Mouse (Mus musculus) lung, postnatal 0 days (tissue): ENCODE measurements around the gene Wdfy2. TPM values are rescaled to one million over a fixed set of nuclear protein-coding genes. Genes with fewer than 3 reads are reported as not detected.
"Not testable (repeated sequence)": the region's sequence is repeated elsewhere in the genome, so short reads cannot be mapped to it uniquely, and the experiment has no call there.

Experiments used
- ATAC-seq: fragments of 200-750 bp; cut with Nextera tagmentation; 2 replicates; pipeline ENCODE4 v1.8.0; 2017; ENCODE audit warnings: moderate library complexity
- DNase-seq: peaks from one replicate; pipeline ENCODE4 v3.0.0-alpha.2; 2016; ENCODE audit warnings: low spot score
- H3K27ac ChIP-seq: fragments of 300-500 bp; sonication (generic); 2 replicates; pipeline ENCODE4 v1.5.1; 2014; ENCODE audit warnings: antibody characterized with exemption, mild to moderate bottlenecking, low read length, mixed read lengths
- H3K27me3 ChIP-seq: fragments of 300-500 bp; sonication (generic); replicated peaks from 2 replicates; pipeline ENCODE4 v1.6.1; 2014; ENCODE audit warnings: low read length, mixed read lengths; ENCODE audit not compliant: insufficient read depth
- H3K36me3 ChIP-seq: fragments of 300-500 bp; sonication (generic); 2 replicates; pipeline ENCODE4 v1.6.1; 2014; ENCODE audit warnings: low read length, mixed read lengths; ENCODE audit not compliant: insufficient read depth
- H3K4me1 ChIP-seq: fragments of 300-500 bp; sonication (generic); 2 replicates; pipeline ENCODE4 v1.6.1; 2014; ENCODE audit warnings: antibody characterized with exemption, low read depth, low read length, mixed read lengths; ENCODE audit not compliant: insufficient read depth
- H3K4me2 ChIP-seq: fragments of 300-500 bp; sonication (generic); replicated peaks from 2 replicates; pipeline ENCODE4 v1.6.1; 2014; ENCODE audit warnings: low read depth, mild to moderate bottlenecking, low read length, moderate library complexity, mixed read lengths
- H3K4me3 ChIP-seq: fragments of 300-500 bp; sonication (generic); 2 replicates; pipeline ENCODE4 v1.5.1; 2014; ENCODE audit warnings: low read depth, low read length
- H3K9ac ChIP-seq: fragments of 300-500 bp; sonication (generic); replicated peaks from 2 replicates; pipeline ENCODE4 v1.6.1; 2014; ENCODE audit warnings: low read depth, mild to moderate bottlenecking
- H3K9me3 ChIP-seq: fragments of 300-500 bp; sonication (generic); 2 replicates; pipeline ENCODE4 v1.6.1; 2016; ENCODE audit warnings: low read length, mixed read lengths
- CTCF ChIP-seq: IDR thresholded peaks from 2 replicates; pipeline ENCODE4 v1.5.1; 2016; ENCODE audit warnings: antibody characterized with exemption, mild to moderate bottlenecking
- EP300 ChIP-seq: IDR thresholded peaks from 2 replicates; pipeline ENCODE4 v1.6.1; 2016; ENCODE audit warnings: antibody characterized with exemption, mild to moderate bottlenecking, control low read depth
- WGBS: fragments of 180-500 bp; shearing (Covaris S2); extraction: QIAGEN DNeasy Blood & Tissue Kit; methylation state at CpG from one replicate; pipeline ENCODE4 v1.1.7; 2014; 5-methylcytosine and 5-hydroxymethylcytosine counted together
- polyA plus RNA-seq: library from polyadenylated mRNA; unstranded; fragments of >200 nt; fragmentation: Nextera tagmentation; extraction: Ambion mirVana; gene quantifications from 2 replicates; pipeline ENCODE4 v1.2.1, GENCODE M21; 2015

Wdfy2 gene
- polyA plus RNA-seq, 1 experiment from 2014 or later: 3.5 TPM

DNA sequence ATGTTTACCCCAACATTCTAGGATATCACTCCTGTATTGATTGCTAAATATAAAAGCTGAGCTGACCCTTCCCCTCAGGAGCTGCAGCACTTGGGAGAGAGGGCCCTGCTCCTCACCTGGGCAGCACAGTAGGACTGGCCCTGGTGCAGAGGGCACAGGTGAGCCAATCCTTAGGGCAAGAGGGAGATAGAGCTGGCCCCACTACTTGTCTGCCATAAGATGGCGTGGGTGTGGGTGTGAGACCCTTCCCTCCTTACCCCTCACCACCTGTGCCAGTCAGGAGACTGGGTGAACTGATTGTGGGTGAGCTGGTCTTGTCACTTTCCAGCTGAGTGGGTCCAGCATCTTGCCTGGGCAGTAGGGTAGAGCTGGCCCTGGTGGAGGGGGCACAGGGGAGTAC is 47.2 kb downstream of the Wdfy2 start:
- 62% methylated on average over 1 of the region's 1 CpGs for WGBS
- Histone ChIP-seq H3K4me2 (no peak overlapping the region), H3K4me1 (peaks cover 10% of the 10 kb centered on the region), H3K9me3 (no peaks in the 10 kb centered on the region), H3K27ac (no peak overlapping the region), H3K36me3 (no peaks in the 10 kb centered on the region), H3K27me3 (no peaks in the 10 kb centered on the region), H3K9ac (no peak overlapping the region), H3K4me3 (no peak overlapping the region)
- DNase-seq: no peak
- TF ChIP-seq CTCF: no peak
- TF ChIP-seq EP300: no peak
- ATAC-seq: no peak

DNA sequence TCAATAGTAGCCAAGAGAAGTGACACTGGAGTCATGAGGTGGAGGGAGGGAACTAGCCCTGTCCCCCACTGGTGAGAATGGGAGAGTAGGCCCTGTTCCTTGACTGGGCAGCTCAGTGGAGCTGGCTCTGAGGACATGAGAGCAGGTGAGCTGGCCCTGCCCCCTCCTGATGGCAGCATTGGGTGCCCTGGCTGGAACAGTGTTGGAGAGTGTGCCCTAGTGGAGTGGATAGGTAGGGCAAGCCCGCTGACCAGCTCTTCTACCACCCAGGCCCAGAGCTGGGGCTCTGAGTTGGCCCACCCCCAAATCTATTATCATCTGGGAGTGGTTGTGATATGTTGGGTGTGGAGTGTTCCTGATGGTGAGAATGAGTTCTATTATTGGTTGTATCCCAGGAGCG is 47.7 kb downstream of the Wdfy2 start:
- DNase-seq (peak; percentile 30), ATAC-seq (peak; percentile 51)
- H3K4me1 ChIP-seq: peaks cover 8% of the 10 kb centered on the region
- TF ChIP-seq EP300 (no peak), CTCF (peak; percentile 52)
- H3K36me3 ChIP-seq: no peaks in the 10 kb centered on the region
- no peaks in the 10 kb centered on the region for H3K9me3 ChIP-seq
- H3K9ac ChIP-seq: no peak overlapping the region
- no peak overlapping the region for H3K4me2 ChIP-seq
- WGBS: 94% methylated on average over 2 of the region's 2 CpGs
- no peak overlapping the region for H3K4me3 ChIP-seq
- H3K27ac ChIP-seq: no peak overlapping the region
- H3K27me3 ChIP-seq: no peaks in the 10 kb centered on the region

DNA sequence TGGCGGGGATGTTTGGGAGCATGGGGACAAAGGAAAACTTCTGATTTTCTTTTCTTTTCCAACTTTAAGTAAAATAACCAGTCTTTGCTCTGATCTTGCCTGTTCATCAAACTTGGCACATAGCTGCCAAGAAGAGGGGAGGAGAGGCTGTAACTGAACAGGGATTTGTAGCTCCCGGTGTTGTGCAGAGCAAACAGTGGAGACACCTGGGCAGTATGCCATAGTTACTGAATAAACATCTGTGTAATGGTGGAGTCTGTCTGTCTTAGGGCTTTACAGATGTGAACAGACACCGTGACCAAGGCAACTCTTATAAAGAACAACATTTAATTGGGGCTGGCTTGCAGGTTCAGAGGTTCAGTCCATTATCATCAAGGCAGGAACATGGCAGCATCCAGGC is 53.9 kb downstream of the Wdfy2 start:
- no peak overlapping the region for H3K27ac ChIP-seq
- DNase-seq (no peak), ATAC-seq (no peak)
- H3K4me1 ChIP-seq: 0 out of 2 replicates have a peak, but pooled peaks cover 4% of the 10 kb centered on the region
- TF ChIP-seq CTCF: no peak
- no peak for TF ChIP-seq EP300
- no peak overlapping the region for H3K4me3 ChIP-seq
- no peaks in the 10 kb centered on the region for H3K36me3 ChIP-seq
- WGBS: 75% methylated on average over 3 of the region's 3 CpGs
- no peaks in the 10 kb centered on the region for H3K27me3 ChIP-seq
- no peak overlapping the region for H3K4me2 ChIP-seq
- H3K9me3 ChIP-seq: no peaks in the 10 kb centered on the region
- no peak overlapping the region for H3K9ac ChIP-seq

DNA sequence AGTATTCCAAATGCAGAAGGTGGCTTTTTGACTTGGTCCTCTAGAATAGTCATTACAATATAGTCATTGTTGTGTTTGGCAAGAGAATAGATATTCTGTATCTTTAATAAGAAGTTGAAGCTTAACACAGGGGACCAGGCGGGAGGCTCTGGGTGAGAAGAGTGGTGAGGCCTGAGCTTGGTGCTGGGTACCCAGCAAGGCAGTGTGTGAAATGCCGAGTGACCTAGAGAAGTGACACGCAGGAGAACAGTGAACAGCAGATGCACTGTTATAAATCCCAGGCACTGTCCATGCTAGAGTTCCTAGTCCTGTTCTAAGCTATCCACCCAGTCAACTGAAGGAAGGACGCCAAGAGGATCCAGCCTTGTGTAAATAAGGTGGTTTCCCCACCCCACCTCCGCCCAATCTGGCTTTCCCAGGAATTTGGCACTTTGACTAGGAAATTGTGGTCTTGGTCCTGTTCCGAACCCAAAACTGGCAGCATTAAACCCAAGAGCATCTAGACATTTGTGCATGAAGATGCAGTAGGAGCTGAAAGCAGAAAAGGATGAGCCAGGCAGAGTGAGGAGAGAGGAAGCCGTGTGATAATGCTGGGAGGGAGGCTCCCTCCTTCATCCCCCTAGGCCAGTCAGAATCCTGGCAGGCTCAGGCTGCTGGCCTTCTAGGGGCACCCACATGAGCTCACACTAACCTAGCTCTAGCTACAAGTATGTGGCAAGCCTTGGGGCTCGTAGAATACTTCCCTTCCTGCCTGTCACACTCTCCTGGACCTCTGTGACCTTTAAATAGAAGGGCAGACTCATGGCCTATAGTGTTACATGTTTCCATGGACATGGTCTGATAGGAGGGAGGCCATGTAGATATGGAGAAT is 55.5 kb downstream of the Wdfy2 start:
- no peaks in the 10 kb centered on the region for H3K36me3 ChIP-seq
- no peak overlapping the region for H3K9ac ChIP-seq
- no peak for DNase-seq
- H3K27ac ChIP-seq: no peak overlapping the region
- H3K4me1 ChIP-seq: 0 out of 2 replicates have a peak, but pooled peaks cover 4% of the 10 kb centered on the region
- no peaks in the 10 kb centered on the region for H3K9me3 ChIP-seq
- 64% methylated on average over 8 of the region's 8 CpGs for WGBS
- ATAC-seq: no peak
- H3K4me3 ChIP-seq: no peak overlapping the region
- H3K4me2 ChIP-seq: no peak overlapping the region
- H3K27me3 ChIP-seq: no peaks in the 10 kb centered on the region
- TF ChIP-seq EP300 (no peak), CTCF (no peak)

DNA sequence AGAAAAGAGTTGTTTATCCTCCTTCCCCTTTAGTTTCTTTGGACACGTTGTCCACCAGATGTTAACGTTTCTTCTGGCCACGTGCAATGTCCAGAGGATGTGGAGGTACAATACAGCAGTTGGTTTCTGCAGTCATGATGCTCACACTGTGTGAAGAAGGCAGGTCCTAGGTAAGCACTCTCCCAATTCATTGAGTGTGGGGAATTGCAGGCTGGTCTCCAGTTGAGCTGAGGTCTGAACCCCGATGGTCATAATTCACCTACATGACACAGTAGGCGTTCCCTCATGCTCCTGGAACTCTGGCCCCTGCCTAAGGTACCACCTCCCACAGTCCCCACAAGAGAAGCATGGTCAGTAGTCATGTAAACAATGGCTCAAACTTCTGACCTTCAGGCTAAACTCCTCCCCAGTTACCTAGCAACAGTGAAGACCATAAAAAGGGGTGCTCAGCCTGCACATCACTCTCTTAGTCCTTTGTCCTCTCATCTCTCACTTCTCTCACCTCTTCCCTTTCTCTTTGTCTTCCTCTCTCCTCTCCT is 56.2 kb downstream of the Wdfy2 start:
- not testable (repeated sequence) for H3K9ac ChIP-seq, H3K27me3 ChIP-seq, ATAC-seq, H3K4me1 ChIP-seq, H3K36me3 ChIP-seq, DNase-seq, H3K4me2 ChIP-seq, H3K27ac ChIP-seq, H3K9me3 ChIP-seq, H3K4me3 ChIP-seq
- 61% methylated on average over 5 of the region's 5 CpGs for WGBS

DNA sequence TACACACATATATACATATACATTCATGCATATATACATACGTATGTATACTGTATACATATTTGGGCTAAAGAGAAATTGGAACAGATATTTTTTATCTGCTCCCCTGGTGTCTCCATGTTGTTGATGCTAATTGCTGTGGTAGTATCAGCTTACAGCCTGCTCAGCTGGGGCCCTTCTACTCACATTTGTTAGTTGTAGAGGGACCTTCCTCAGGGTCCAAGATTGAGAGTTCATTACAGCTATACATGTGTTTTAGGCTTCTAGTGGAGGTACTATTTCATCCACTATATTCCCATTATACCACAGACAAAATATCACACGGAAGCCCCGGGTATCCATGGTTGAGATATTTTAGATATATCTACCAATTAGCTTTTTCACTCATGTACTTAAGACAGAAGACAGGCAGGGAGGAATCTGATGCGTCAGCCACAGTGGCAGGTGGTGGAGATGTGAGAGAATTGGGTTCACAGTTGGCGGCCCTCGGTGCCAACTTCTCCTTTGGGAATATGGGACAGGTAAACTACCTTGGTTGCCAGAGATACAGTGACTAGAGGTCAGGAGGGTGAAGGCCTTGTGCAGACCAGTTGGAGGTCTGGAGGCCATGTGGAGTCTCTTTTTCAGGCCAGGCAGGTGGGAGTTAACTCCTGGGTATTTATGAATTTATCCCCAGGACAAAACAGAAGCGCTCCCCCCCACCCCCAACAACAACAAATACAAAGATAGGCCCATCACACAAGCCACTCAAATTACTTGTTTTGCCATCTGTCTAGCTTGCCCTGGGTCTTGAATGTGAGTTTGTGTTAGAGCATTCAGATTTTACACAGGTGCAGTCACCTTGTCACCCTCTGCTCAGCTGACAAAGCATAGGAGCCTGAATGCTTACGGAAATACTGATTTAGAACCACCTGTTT is 57.7 kb downstream of the Wdfy2 start:
- 89% methylated on average over 8 of the region's 8 CpGs for WGBS
- Histone ChIP-seq H3K27ac (no peak overlapping the region), H3K36me3 (no peaks in the 10 kb centered on the region), H3K4me1 (0 out of 2 replicates have a peak, but pooled peaks cover 4% of the 10 kb centered on the region), H3K27me3 (no peaks in the 10 kb centered on the region), H3K4me3 (no peak overlapping the region), H3K9ac (no peak overlapping the region), H3K4me2 (no peak overlapping the region), H3K9me3 (no peaks in the 10 kb centered on the region)
- TF ChIP-seq CTCF (no peak), EP300 (no peak)
- DNase-seq: no peak
- no peak for ATAC-seq
